Mouse (Mus musculus): ENCODE measurements around the gene Shank2.

Shank2 gene

GRCm38 (mm10) chr7:144432920-144433319 is 431.2 kb downstream of the Shank2 start:
- no peak for DNase-seq

DNA sequence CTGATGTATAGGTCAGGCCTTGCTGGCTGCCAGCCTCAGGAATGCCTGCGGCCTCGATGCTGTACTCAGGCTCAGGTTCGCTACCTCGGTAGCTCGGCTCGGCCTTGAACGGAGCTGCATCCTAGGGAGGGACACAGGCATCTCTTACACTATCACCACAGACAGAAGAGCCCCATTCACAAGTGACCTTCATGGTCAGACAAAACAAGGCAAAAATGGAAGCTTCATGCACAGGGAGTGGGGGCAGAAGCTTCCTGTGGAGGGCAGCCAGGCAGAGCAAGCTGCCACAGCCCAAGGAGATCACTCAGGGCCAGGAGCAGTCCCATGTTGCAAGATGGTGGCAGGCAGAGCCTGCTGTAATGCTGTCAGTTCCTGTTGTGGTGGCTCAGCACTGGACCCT is 437.1 kb downstream of the Shank2 start:
- DNase-seq: no peak

- no peak for DNase-seq
Measured at GRCm38 (mm10) chr7:144441466-144441865, 439.7 kb downstream of the Shank2 start.

GRCm38 (mm10) chr7:144441976-144442375 is 440.2 kb downstream of the Shank2 start:
- DNase-seq: no peak

GRCm38 (mm10) chr7:144444788-144445187 is 443.1 kb downstream of the Shank2 start:
- peak; percentile 58 to 63 for DNase-seq

DNA sequence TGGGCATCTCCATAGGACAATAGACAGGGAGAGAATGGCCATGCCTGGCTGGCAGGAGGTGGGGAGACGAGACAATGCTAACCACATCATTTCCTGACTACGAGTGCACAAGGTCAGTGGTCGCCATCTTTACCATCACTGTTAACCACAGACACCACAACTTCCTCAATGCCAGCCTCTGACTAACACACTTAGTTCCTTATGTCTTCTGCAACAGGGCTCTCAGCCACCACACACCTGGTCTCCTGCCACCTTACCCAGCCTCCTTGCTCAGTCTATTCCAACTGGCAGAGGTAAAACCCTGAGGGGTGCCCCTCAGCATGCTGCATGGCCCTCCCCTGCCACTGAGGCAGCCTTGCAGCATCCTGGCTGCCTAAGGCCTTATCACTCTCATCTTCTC is 445.4 kb downstream of the Shank2 start:
- DNase-seq: peak; percentile 48 to 55

DNA sequence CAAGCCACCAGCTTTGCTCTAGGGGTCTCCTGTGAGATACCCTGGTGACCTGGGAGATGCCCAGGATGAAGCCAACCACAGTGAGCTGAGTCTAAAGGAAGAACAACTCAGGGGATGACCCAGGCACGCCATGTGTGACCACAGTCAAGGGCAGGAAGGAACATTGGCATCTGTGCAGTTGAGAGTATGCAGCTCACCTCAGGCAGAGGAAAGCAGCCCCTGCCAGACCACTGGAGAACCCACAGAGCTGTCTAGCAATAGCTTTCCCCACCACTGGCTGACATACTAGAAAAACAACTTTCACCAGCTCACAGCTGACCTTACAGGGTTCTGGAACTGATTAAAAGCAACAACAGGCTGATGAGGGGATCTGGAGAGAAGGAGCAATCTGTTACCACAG is 446.5 kb downstream of the Shank2 start:
- DNase-seq: no peak

DNA sequence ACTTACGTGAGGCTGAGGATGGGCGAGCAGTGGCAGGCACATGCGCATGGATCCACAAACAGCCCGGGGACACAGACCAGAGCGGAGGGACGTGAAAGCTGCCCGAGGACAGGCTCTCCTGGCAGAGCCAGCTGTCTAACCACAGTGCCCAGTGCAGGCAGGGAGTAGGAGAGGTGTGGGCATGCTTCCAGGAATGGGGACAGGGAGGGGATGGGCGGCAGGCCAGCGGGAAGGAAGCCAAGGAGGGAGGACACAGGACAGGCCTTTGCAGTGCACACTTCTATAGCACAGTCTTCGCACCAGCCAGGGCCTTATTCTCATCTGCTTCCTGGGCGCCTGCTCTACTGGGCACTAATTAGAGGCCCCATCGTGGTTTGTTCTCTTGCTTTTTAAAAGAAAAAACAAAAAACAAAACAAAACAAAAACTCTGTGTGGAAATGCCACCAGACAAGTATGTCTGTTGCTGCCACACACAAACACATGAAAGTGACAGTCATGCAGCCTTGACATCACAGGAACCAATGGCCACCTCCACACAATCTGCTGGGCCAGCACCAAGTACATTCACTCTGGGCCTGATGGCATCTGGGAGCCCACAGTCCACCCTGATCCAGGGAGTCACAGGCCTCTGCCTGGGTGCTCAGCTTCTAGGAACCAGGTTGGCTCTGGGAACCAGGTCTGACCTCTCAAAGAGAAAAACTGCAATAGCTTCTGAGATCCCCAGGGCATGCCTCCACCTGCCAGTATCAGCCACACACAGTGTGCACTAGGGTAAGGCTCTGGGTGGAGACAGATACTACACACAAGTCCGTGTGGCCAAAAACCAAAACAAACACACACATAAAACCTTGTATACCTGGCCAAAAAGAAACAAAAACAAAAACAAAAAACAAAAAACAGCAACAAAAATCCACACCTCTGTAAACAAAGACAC is 448.2 kb downstream of the Shank2 start:
- no peak for DNase-seq

DNA sequence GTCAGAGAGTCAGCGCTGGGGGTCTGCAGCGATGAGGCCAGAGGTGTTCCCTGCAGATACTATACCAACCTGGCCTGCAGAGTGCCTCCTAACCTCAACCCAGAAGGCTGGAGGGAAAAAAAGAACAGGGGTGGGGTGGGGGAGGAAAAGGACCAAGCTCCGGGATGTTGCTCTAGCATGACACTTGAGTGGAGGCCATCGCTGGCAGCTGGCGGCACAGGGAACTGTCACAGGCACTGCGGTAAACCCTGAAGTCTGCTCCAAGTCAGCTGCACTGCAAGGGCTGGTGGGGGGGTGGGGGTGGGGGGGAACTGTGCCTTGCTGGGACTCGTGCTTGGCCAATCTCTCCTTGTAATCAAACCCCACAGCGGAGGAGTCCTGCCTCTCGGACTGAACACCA is 448.9 kb downstream of the Shank2 start:
- no peak for DNase-seq

- DNase-seq: no peak
Measured at GRCm38 (mm10) chr7:144458881-144459280, 457.2 kb downstream of the Shank2 start.

DNA sequence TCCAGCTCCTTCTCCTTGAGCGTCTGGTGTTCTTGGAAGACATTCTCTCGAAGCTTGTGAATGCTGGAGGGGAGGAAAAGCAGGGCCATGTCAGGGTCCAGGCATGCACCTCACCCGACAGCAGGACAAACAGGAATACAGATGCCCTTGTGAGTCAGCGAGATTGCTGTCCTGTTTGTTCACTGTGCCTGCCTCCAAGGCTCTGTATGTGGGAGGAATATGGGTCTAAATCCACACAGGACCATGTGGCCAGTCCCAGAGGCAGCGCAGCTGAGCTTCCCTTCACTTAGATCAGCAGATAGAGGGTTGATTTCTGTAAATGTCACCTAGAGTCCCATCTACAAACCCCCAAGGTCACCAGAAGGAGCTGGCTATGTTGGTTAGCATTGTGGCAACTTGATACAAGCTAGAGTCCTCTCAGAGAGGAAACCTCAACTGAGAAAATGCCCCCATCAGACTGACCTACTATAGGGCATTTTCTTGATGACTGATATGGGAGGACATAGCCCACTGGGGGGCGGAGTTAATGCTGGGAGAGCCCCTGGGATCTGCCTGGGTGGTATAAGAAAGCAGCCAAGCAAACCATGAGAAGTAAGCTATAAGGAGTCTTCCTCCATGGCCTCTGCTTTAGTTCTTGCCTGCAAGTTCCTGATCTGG is 459.6 kb downstream of the Shank2 start:
- DNase-seq: no peak

GRCm38 (mm10) chr7:144462577-144462976 is 460.8 kb downstream of the Shank2 start:
- DNase-seq: no peak

DNA sequence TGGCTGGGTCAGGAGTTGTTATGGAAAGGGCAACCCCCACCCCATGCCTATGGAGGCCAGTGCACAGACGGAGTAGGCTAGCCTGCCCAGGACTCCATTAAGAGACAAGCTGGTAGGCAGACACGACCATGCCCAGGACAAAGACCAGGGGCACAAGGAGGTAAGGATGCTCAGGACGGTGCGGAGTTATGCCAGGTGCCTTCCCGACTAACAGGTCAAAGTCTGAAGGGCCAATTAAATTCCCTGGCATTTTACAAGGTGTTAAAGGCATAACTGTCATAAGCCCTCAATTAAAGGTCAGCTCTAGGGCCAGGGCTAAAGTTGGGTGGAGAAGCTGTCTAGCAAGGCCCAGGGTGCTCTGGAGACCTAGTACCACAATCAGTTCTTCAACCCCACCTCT is 467.0 kb downstream of the Shank2 start:
- no peak for DNase-seq

DNA sequence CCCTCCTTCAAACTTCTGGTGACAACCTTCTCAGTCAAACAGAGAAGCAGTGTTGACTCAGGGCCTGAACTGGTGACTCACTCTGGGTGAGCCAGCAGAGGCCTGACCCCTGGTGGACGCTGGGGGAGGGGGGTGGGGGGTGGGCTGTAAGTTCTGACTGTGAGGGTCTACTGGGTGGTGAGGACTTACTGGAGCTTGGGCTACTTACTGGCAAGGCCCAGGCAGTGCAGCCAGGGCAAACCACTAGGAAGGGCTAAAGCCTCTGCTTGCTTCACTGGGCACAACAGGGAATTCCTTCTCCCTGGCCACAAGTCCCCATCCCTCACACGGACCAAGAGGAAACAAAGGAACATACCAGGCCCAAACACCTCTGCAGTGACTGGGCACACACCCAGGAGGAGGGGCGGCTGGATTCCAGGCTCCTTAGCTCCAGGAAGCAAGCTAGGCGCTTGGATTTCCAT is 467.5 kb downstream of the Shank2 start:
- DNase-seq: no peak

DNA sequence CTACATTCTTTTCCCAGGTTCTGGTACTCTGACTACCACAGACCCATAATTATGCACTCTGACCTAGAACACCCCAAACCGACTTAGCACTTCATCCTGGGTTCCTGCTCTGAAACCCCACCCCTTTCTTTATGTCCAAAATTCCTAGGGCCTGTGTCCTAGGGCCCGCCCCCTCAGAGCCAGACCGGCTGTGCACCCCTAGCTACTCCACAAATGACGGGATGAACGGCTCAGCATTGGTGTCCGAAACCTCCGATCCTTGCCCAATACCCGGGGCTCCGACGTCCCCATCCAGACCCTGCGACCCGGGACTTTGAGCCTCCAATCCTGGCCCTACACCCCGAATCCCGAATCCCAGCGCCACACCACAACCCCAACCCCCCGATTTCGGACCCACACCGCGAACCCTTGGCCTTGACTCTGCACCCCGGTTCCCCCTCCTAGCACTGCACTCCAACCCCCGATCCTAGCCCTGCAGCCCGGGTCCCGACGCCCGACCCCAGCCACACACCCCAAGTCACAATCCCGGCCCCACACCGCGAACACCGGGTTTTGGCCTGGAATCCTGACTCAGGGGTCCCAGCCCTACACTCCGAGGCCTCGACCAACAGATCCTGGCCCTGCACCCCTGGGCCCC is 468.3 kb downstream of the Shank2 start:
- no peak for DNase-seq

- peak; percentile 22 to 35 for DNase-seq
Measured at GRCm38 (mm10) chr7:144470545-144471059, 468.9 kb downstream of the Shank2 start, which contains the start of gene Cttn. Gene Cttn, minus strand, starts transcription at chr7:144471009.

- no peak for DNase-seq
Measured at GRCm38 (mm10) chr7:144471103-144471502, 469.4 kb downstream of the Shank2 start.

- DNase-seq: no peak
Measured at GRCm38 (mm10) chr7:144473486-144473885, 471.8 kb downstream of the Shank2 start.
